Mouse (Mus musculus): ENCODE data around the gene Plek. TPM values are rescaled to one million over a fixed set of nuclear protein-coding genes. Genes with fewer than 3 reads are reported as not detected.
A peak's percentile ranks its signal among the peaks of the same experiment; 100 is the strongest.

Gene Plek
- total RNA-seq, 2 experiments from 2014 or later: 1.1 to 2.0 TPM

DNA sequence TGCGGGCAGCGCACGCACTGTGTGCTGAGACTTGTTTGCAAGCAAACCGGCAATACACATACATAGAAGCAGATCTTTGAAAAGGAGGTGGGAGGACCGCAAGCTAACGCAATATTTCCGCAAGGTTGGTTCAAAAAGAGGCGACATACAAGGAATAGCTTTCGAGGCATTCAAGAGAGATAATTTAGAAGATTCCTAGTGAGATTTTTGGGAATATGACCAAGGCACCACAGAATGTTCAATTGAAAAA lies 100.5 kb downstream of the Plek start:
- intact Hi-C loops (cut with DNase I): loop anchor here (2.0 kb wide), 1 partner anchor 427 kb away; no protein-coding TSS in a partner anchor
- no peak for DNase-seq

- DNase-seq: peak; percentile 93 to 94
- intact Hi-C loops (cut with DNase I): loop anchor here (2.0 kb wide), 1 partner anchor 426 kb away; no protein-coding TSS in a partner anchor
These were observed 101.0 kb downstream of the Plek start, which contains the start of gene Fbxo48 for GRCm38 (mm10) chr11:16950976-16951760. TSS of gene Fbxo48 (plus strand) at chr11:16951375.

DNA sequence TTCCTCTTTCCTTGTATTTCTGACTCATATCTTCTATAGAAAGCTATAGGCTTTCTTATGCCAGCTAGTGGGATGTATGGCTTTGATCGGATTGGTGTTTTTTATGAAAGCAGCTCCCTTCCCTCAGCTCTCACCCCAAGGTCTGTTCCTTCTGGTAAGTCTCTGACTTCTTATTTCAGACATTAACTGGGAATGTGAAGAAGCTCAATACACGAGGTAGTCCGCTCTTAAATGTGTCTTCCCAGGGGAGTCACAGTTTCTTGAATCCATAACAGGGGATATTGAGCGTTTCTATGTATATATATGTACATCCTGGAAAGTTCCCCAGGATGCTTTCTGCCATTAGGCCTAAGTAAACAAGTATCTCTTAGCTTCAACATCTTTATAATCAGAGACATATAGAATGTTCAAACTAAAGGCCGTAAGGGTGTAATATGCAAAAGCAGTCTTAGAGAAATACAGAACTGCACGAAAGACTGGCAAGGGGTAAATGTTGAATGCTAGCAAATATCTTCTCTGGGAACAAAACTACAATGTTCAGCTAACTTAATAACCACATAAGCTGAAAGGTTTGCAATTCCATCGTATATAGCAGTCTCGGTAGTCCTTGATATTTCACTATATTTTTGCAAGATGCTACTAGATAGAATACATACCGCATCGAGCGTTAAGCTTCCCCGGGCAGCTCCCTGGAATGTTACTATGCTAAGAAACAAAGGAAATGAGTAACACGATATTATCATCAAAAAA lies 101.8 kb downstream of the Plek start:
- intact Hi-C loops (cut with DNase I): loop anchor here (2.0 kb wide), 1 partner anchor 426 kb away; no protein-coding TSS in a partner anchor
- DNase-seq: no peak

DNA sequence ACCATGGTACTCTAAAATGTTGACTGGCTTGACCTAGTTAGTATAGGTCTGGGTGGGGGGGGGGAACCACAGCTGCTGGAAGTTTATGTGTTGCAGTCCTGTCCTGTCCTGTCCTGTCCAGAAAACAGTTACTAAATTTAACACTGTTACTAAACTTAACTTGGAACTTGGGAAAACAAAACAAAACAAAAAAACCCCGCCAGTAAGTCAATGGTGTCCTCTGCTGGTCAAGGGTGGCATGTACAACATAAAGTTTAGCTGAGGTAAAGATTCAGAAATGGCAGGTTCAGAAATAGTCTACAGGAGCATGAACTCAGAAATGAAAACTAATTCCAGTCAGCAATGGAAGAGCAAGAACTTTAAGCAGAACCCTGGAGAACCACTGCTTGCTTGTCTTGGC lies 103.4 kb downstream of the Plek start:
- intact Hi-C loops (cut with DNase I): no loop called here
- peak in 1 of 2 experiments; percentile 12 for DNase-seq

DNA sequence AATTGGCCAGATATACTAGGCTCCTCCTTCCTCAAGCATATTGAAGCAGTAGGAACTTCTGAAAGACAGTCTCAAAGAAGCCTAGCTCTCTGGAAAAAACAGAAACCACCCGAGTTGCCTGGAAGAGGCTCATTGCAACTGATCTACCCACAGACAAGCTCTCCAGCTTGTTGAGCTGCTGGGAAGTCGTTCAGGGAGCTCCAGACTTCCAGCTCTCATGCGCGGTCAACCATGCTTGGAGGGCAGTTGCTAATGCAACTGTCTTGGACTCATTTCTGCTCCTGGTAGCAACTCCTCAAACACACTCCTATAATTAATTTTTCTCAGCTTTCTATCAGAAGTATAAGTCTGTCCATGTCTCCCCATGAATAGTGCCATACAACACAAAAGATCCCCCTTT lies 109.2 kb downstream of the Plek start:
- intact Hi-C loops (cut with DNase I): no loop called here

GRCm38 (mm10) chr11:16941973-16942452 lies 110.2 kb downstream of the Plek start:
- intact Hi-C loops (cut with DNase I): no loop called here
- no peak for DNase-seq

More for the DNA sequence above, 109.2 kb downstream of the Plek start:
- no peak for DNase-seq

DNA sequence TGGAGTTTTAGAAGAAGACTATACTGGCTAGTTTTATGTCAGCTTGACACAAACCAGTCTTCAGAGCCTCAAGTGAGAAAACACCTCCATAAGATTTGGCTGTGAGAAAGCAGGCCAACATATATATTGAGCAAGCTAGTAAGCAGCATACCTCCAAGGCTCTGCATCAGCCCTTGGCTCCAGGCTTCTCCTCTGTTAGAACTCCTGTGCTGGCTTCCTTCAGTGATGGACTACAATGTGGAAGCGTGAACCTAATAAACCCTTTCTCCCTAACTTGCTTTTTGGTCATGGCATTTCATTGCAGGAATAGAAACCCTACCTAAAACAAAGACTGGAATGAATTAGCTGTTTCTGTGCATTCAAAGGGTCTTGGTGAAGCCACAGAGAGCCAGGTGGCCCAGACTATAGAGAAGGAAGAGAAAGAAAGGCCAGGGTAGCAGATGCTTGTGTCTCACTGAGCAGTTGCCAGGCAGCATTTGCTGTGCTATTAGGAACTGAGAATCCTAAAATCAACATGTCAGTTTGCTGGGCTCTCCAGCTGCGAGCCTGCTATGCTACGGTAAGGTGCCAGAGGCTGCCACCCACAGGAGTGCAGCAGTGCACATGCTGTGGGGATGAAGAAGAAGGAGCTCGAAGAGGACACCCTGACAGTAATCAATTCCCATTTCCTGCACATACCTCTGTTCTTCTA lies 110.9 kb downstream of the Plek start:
- intact Hi-C loops (cut with DNase I): no loop called here
- DNase-seq: no peak

DNA sequence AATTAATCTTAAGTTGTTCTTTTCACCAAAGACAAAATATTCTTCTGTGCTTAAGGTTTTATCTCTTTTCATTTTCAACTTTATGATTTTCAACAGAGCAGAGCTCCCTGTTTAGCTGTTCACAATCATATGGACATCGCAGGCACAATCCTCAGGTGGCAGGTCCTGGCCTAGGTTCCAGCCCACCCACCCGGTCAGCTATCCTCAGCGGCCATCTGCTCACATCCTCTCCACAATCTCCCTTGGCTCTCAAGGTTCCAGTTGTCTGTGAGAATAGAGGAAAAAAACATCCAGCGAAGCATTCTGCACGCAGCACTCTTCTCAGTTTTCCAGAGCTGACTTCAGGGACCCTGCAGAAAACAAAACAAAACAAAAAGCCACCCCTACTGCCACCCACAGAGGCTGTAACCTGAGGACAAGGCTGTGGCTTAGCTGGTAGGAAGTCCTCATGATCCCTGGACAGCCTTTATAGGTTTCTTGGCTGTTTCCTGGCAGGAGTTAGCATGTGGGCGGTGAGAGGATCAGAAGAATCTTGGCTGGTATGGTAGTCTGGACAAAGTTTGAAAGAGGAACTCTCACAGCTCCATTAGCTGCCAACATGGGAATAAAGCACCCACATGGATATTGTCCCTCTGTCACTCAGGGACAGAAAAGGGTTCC lies 116.5 kb downstream of the Plek start:
- peak in 1 of 2 experiments; percentile 20 for DNase-seq
- intact Hi-C loops (cut with DNase I): loop anchor here (5.0 kb wide), 1 partner anchor 183 kb away; the partner anchor contains the start of gene Egfr

DNA sequence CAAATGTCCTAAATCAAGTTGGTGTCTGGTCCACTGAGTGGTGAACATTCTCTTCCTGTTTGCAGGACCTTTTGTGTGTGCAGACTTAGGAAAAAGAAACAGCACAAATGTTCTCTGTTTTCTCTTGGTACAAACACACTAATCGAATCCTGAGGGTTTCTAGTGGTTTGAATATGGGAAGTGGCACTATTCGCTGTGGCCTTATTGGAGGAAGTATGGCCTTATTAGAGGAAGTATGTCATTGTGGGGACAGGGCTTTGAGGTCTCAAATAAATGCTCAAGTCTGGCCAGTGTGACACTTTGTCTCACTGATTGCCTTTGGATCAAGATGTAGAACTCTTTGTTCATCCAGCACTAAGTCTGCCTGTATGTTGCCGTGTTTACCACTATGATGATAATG lies 120.0 kb downstream of the Plek start:
- intact Hi-C loops (cut with DNase I): no loop called here
- no peak for DNase-seq

Other genes with a start within 250 kb of the Plek start
- gene Fbxo48, start 101.0 kb downstream of the Plek start, total RNA-seq (2021): under 1 TPM in 1 of 2 experiments, not detected in 1; 0.23 TPM
- 1 to 10 TPM; 3.2 to 4.0 TPM for gene Cnrip1, start 795 bp downstream of the Plek start, total RNA-seq (2021)
- 100 to 1,000 TPM; 146 to 163 TPM for gene Ppp3r1, start 106.9 kb upstream of the Plek start, total RNA-seq (2021)
- 1 to 10 TPM; 7.1 to 7.4 TPM for gene Wdr92, start 129.7 kb upstream of the Plek start, total RNA-seq (2021)
- 10 to 100 TPM; 42.6 to 45.7 TPM for gene Pno1, start 159.2 kb upstream of the Plek start, total RNA-seq (2021)
- gene C1d, start 205.2 kb upstream of the Plek start, total RNA-seq (2021): 10 to 100 TPM; 30.4 to 33.1 TPM